Mouse (Mus musculus) activated CD4-positive, CD25-positive, alpha-beta regulatory T cell, adult 4 months (primary cell): ENCODE measurements at regions not wholly inside any gene's neighbourhood (a gene's known extent, or its start where the extent isn't known, plus 50 kb on each side); places are given as distances from the start of the nearest gene placed in this dataset.

Experiments
- ATAC-seq: one replicate; pipeline ENCODE4 v1.8.0; 2017

DNA sequence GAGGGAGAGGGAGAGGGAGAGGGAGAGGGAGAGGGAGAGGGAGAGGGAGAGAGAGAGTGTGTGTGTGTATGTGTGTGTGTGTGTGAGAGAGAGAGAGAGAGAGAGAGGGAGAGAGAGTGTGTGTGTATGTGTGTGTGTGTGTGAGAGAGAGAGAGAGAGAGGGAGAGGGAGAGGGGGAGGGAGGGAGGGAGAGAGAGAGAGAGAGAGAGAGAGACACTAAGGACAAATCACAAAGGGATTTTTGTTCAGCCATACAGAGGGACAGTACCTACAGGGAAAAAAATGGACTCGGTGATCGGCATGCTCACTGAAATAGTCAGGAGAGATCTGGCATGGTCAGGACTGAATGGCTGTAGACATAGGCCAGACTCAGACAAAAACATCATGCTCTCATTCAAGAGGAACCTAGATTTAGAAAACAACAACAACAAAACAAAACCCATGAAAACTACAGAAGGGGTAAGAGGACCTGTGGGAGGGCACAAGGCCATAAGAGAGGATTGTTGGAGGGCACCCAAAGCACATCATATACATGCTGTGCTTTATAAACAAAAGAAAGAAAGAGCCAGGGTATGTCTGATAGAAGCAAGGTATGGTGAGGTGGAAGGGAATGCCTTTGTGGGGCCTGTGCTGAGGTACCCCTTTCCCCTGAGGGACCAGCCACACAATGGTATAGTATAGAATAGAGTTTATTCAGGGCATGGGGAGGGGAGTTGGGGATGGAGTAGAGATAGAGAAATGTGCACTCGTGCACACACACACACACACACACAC lies 127.0 kb upstream of the Med14 start:
- ATAC-seq = no peak

- ATAC-seq = no peak
Measured at GRCm38 (mm10) chrX:12888010-12888707, 126.3 kb upstream of the Med14 start.

DNA sequence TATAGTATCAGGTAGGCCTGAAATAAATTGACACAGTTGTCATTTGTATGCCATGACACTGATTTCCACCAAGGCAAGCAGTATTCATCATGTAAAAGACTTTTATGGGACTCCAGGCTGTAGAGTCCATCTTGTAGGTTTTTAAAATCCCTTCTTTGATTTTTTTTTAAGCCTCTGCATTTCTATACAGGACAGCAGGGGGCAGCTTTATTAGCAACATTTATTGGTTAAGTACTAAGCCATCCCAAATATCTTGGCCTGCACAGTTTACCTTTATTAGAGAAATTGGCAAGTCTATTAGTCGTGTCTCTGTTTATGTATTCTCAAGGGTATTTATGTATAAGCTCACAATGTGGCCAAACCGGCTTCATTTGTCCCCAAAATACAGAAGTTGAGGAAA lies 125.6 kb upstream of the Med14 start:
- no peak for ATAC-seq

GRCm38 (mm10) chrX:12886160-12887048 lies 124.5 kb upstream of the Med14 start:
- ATAC-seq = no peak

- no peak for ATAC-seq
Measured at GRCm38 (mm10) chrX:12879233-12879632, 117.4 kb upstream of the Med14 start.

DNA sequence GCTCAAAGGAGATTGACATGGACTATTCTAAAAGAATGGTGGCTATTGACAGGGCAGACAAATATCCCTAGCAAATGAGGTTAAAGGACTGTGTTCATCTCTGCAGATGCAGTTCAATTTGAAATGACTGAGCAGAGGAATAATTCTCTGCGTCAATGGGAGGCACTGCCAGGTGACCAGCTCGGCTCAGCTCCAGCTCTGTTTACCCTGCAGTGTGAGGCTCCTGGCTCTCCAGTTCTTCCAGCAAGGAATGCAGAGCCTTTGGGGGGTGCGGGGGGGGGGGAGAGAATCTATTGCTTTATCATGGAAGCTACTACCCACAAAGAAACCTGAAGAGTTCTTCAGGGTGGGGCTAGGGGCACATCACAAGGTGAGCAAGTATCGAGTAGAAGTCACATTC lies 115.6 kb upstream of the Med14 start:
- no peak for ATAC-seq

- ATAC-seq = peak; percentile 61
Measured at GRCm38 (mm10) chrX:12873698-12874144, 111.8 kb upstream of the Med14 start.

DNA sequence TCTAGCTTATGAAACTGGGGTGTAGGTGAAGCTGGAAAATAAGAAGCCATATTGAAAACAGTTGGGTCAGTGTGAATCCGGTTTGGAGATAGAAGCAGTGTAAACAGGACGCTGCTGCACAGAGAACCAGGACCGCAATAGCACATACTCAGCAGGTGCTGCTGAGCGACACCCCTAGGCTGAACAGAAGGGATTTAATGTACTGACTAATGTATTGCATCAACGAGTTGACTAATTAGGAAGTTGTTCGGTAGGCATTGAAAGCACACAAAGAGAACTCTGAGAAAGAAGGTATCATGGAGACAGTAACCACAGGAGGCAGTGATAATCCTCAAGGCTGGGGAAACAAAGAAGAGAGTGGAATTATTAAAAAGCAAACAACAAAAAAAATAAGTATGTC lies 111.4 kb upstream of the Med14 start:
- no peak for ATAC-seq

GRCm38 (mm10) chrX:12866885-12867498 lies 105.1 kb upstream of the Med14 start:
- no peak for ATAC-seq

DNA sequence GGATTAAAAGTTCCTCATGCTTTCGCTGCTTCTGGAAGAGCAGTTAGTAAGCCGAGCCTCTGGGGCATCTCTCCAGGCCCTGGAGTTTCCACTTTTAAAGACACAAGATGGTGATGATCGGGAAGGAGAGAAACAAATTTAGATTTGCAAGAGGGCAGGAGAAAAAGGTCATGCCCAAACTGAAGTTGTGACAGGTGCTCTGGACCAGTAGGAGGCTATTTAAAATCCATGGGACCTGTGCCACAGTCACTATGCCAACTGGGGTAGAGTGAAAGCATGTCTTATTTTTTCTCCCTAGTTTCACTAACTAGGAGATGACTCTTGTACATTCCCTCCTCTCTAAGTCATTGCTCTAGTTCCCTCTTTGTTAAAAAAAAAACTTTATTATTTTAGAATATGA lies 104.3 kb upstream of the Med14 start:
- no peak for ATAC-seq

GRCm38 (mm10) chrX:12860168-12860567 lies 98.3 kb upstream of the Med14 start:
- no peak for ATAC-seq

DNA sequence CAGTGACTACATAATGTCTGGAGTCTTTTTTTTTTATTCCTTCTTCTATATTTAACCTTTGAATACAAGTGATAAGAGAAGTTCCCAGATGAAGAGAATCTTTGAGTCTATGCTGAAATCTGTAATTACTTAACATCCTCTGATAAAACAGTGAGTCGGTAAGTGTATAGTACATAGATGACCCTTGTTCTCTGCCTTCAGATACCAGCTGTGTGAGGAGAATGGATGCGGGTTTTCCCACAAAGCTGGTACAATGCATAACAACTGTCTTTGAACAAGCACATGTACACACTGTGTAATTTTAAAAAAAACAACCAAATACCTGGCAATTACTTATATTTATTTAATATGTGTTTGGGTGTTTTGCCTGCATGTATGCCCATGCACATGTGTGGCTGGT lies 96.9 kb upstream of the Med14 start:
- no peak for ATAC-seq

GRCm38 (mm10) chrX:12857881-12858755 lies 96.2 kb upstream of the Med14 start:
- ATAC-seq = peak; percentile 69

GRCm38 (mm10) chrX:12855425-12855824 lies 93.6 kb upstream of the Med14 start:
- ATAC-seq = no peak

- no peak for ATAC-seq
Measured at GRCm38 (mm10) chrX:12851684-12852083, 89.8 kb upstream of the Med14 start.

DNA sequence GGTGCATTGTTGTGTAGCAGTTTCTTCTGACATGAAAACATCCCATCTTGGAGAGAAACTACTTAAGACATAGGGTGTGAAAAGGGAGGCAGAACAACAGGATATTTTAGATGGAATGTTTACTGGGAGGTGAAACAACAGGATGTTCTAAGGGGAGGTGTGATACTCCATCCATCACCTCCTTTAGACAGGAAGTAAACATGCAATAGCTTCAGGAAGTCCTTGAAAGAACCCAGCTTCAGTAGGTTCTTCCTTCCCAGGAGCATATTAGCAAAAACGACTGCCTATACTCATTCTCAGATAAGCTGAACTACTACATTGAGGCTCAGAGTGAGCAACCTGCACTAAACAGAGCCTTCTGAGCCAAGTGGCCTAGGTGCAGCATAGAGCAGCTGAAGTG lies 82.6 kb upstream of the Med14 start:
- ATAC-seq = no peak

DNA sequence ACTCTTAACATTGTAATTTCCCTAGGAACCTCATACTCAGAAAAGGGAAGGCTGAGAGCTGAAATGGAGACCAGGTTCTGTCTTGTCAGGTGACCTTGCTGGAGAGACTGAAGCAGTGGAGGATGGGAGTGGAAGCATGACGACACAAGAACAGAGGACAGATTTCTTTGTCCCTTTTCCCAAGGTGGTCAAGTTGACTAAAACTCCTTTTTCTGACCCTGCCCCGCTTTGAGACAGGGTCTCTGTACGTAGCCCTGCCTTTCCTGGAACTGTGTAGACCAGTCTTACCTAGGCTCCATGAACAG lies 79.1 kb upstream of the Med14 start:
- ATAC-seq = no peak

GRCm38 (mm10) chrX:12840160-12841020 lies 78.5 kb upstream of the Med14 start:
- ATAC-seq = no peak

- no peak for ATAC-seq
Measured at GRCm38 (mm10) chrX:12839406-12840159, 77.7 kb upstream of the Med14 start.

DNA sequence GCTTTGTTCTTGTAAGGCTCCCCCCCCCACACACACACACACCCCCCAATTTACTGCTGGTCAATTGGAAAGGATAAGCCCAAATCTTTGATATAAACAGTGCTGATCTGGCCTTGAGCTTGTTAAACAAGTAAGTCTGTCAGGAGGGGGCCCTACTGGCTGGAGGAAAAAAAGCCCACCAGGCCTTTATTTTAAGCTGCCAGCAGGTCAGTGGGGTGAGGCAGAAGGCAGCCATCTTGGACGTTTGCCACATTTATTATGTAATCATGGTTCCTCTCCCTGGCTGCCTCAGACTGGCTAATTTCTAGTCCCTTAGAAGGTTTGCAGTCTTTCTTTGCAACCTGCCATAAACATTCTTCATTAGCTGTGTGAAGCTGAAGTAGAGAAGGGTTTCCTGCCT lies 75.9 kb upstream of the Med14 start:
- no peak for ATAC-seq
